17 mouse cellular contexts compared by ENCODE assay signal in the genomic region with DNA sequence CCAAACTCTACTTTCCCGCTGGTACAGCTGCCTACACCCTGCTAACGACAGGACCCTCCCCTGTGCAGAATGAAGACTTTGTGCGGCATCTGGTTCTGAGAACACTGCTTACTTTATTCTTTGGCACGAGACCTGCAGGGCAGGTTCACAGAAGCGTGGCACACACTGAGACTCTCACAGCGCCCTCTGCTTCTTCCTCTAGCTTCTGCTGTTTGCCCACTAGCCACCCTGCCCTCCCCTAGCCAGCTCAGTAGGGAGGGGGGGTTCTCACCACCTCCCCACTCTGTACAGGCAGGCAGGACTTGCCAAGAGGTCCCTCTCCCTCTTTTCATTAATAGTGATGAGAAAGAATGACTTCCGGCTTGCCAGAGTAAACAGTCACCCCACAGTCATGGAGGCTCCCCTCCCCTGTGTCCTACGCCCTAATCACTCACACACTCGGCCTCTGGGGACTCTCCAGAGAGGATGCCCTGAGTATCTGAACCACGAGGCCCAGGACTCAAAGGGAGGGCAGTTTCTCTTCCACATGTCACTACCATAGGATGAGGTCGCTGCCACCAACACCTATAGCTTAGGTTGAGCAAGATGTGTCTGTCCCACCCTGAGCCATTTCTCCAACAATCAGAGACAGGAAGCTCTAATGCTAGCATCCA. TPM values are rescaled to one million over a fixed set of nuclear protein-coding genes. Genes with fewer than 3 reads are reported as not detected.
DNase-seq lines count a peak whose midpoint lies in the region; ATAC-seq lines count a peak whose summit lies in the region.
"Had no signal": no experiment of that assay in that cellular context is flagged by ENCODE, and none has a peak within 500 bp of the region (broad histone marks: within the 10 kb centered on the region; RNA-seq: fewer than 3 reads in every experiment).

No protein-coding gene starts in this region.

- no peak overlapping the region for H3K4me2 ChIP-seq in lung, embryonic 15.5 days
- 0 out of 2 replicates have a peak overlapping the region, but pooled peaks have one; percentile 20 for H3K4me2 ChIP-seq in intestine, embryonic 15.5 days (replicated peaks)
- no peak overlapping the region; the same call in 1 of the 2 replicates for H3K4me2 ChIP-seq in stomach, embryonic 15.5 days
- H3K4me2 ChIP-seq: hindbrain, embryonic 14.5 days had no signal

- no peak overlapping the region for H3K9ac ChIP-seq in lung, embryonic 15.5 days
- H3K9ac ChIP-seq in intestine, embryonic 15.5 days: no peak overlapping the region
- no peak overlapping the region for H3K9ac ChIP-seq in stomach, embryonic 15.5 days
- H3K9ac ChIP-seq: hindbrain, embryonic 14.5 days; liver, embryonic 14.5 days had no signal

- DNase-seq in heart, embryonic 10.5 days (ENCODE audit: low spot score): no peak
- no peak for DNase-seq in heart, postnatal 4 days
- no peak for DNase-seq in lung, adult 18-20 months
- DNase-seq in layer of hippocampus, postnatal 10 days (ENCODE audit: low spot score in 2 of 2): no peak
- DNase-seq: cerebellum, postnatal 25 days; right cerebral cortex, postnatal 4 days; thymus, postnatal 25 days had no signal

- H3K27me3 ChIP-seq in heart, embryonic 10.5 days (ENCODE audit: insufficient read depth, poor library complexity, severe bottlenecking): peaks cover 50% of the 10 kb centered on the region
- peaks cover 29% of the 10 kb centered on the region for H3K27me3 ChIP-seq in lung, embryonic 15.5 days
- 0 out of 2 replicates have a peak, but pooled peaks cover 8% of the 10 kb centered on the region for H3K27me3 ChIP-seq in intestine, embryonic 15.5 days (replicated peaks)
- no peaks in the 10 kb centered on the region for H3K27me3 ChIP-seq in stomach, embryonic 15.5 days (replicated peaks)

- peak; percentile 13; the same call in 1 of the 2 replicates for ATAC-seq in lung, embryonic 15.5 days (ENCODE audit: borderline replicate concordance, extremely low read depth, low FRiP score, low TSS enrichment)
- peak; percentile 11; the same call in 1 of the 2 replicates for ATAC-seq in intestine, embryonic 15.5 days
- ATAC-seq in stomach, embryonic 15.5 days (ENCODE audit: insufficient read depth, low FRiP score, low read depth): peak; percentile 16; the same call in 1 of the 2 replicates
- no peak for ATAC-seq in inflammation-experienced regulatory T-cells, adult 6 months

- peak overlapping the region; percentile 57; the same call in 1 of the 2 replicates for H3K27ac ChIP-seq in heart, embryonic 10.5 days
- no peak overlapping the region for H3K27ac ChIP-seq in lung, embryonic 15.5 days
- H3K27ac ChIP-seq in intestine, embryonic 15.5 days: no peak overlapping the region
- no peak overlapping the region for H3K27ac ChIP-seq in stomach, embryonic 15.5 days
- H3K27ac ChIP-seq: forebrain, embryonic 10.5 days; hindbrain, embryonic 14.5 days; left cerebral cortex, adult 2 months; liver, embryonic 14.5 days had no signal

- H3K4me1 ChIP-seq in heart, embryonic 10.5 days: peaks cover 45% of the 10 kb centered on the region
- peaks cover 25% of the 10 kb centered on the region for H3K4me1 ChIP-seq in lung, embryonic 15.5 days
- H3K4me1 ChIP-seq in intestine, embryonic 15.5 days (replicated peaks): peaks cover 35% of the 10 kb centered on the region
- H3K4me1 ChIP-seq in stomach, embryonic 15.5 days: peaks cover 24% of the 10 kb centered on the region

- 62% methylated on average over 11 of the region's 11 CpGs for WGBS in heart, embryonic 10.5 days
- 32% methylated on average over 11 of the region's 11 CpGs for WGBS in lung, embryonic 15.5 days
- 42% methylated on average over 11 of the region's 11 CpGs for WGBS in intestine, embryonic 15.5 days
- 35% methylated on average over 11 of the region's 11 CpGs for WGBS in stomach, embryonic 15.5 days

- no peak overlapping the region for H3K4me3 ChIP-seq in heart, embryonic 10.5 days
- H3K4me3 ChIP-seq in lung, embryonic 15.5 days: no peak overlapping the region
- H3K4me3 ChIP-seq in intestine, embryonic 15.5 days (replicated peaks): no peak overlapping the region
- no peak overlapping the region for H3K4me3 ChIP-seq in stomach, embryonic 15.5 days (replicated peaks)
- H3K4me3 ChIP-seq: forebrain, embryonic 10.5 days; left cerebral cortex, adult 2 months; megakaryocyte, embryonic 14.5 days had no signal

- no peaks in the 10 kb centered on the region for H3K36me3 ChIP-seq in heart, embryonic 10.5 days
- H3K36me3 ChIP-seq in lung, embryonic 15.5 days: no peaks in the 10 kb centered on the region
- H3K36me3 ChIP-seq in intestine, embryonic 15.5 days: no peaks in the 10 kb centered on the region
- H3K36me3 ChIP-seq in stomach, embryonic 15.5 days: no peaks in the 10 kb centered on the region
- H3K36me3 ChIP-seq: forebrain, embryonic 10.5 days had no signal

- H3K9me3 ChIP-seq in heart, embryonic 10.5 days: no peaks in the 10 kb centered on the region
- no peaks in the 10 kb centered on the region for H3K9me3 ChIP-seq in lung, embryonic 15.5 days
- no peaks in the 10 kb centered on the region for H3K9me3 ChIP-seq in intestine, embryonic 15.5 days
- no peaks in the 10 kb centered on the region for H3K9me3 ChIP-seq in stomach, embryonic 15.5 days
- H3K9me3 ChIP-seq: forebrain, embryonic 10.5 days; megakaryocyte, embryonic 14.5 days had no signal

RNA-seq across cellular contexts. Expression of a gene that starts 6.0 kb away (rescaled TPM):
- polyA plus RNA-seq in heart, embryonic 10.5 days (2016; fragmentation: Nextera tagmentation; extraction: Ambion mirVana): 0.75 and 0.77 TPM in 2 replicates
- total RNA-seq in heart, postnatal 4 days (2021): 1 to 10 TPM; 2.8 to 3.0 TPM
- 0.52 and 0.81 TPM in 2 replicates for polyA plus RNA-seq in lung, embryonic 15.5 days (2015; fragmentation: Nextera tagmentation; extraction: Ambion mirVana)
- 1.5 and 2.2 TPM in 2 replicates for polyA plus RNA-seq in intestine, embryonic 15.5 days (2015; fragmentation: Nextera tagmentation; extraction: Ambion mirVana)
- polyA plus RNA-seq in stomach, embryonic 15.5 days (2015; fragmentation: Nextera tagmentation; extraction: Ambion mirVana): 1.7 and 2.5 TPM in 2 replicates
- total RNA-seq in layer of hippocampus, postnatal 10 days (2021): under 1 TPM in 1 of 2 experiments, not detected in 1; 0.07 TPM
- polyA plus RNA-seq in inflammation-experienced regulatory T-cells, adult 6 months (2017; shearing (Covaris generic)): 1 to 10 TPM in 2 of 3 experiments, under 1 TPM in 1; 0.16 to 2.8 (median 2.1) TPM
- total RNA-seq: monocyte, adult 5-6 weeks had no signal

RNA-seq across cellular contexts. Expression of a gene that starts 59.5 kb away (rescaled TPM):
- polyA plus RNA-seq in heart, embryonic 10.5 days (2016; fragmentation: Nextera tagmentation; extraction: Ambion mirVana): 32.0 and 33.5 TPM in 2 replicates
- total RNA-seq in heart, postnatal 4 days (2021): 10 to 100 TPM; 20.5 to 20.6 TPM
- 41.4 and 45.7 TPM in 2 replicates for polyA plus RNA-seq in lung, embryonic 15.5 days (2015; fragmentation: Nextera tagmentation; extraction: Ambion mirVana)
- 39.3 and 44.4 TPM in 2 replicates for polyA plus RNA-seq in intestine, embryonic 15.5 days (2015; fragmentation: Nextera tagmentation; extraction: Ambion mirVana)
- 41.9 and 44.0 TPM in 2 replicates for polyA plus RNA-seq in stomach, embryonic 15.5 days (2015; fragmentation: Nextera tagmentation; extraction: Ambion mirVana)
- total RNA-seq in layer of hippocampus, postnatal 10 days (2021): 10 to 100 TPM; 20.1 to 22.2 TPM
- polyA plus RNA-seq in inflammation-experienced regulatory T-cells, adult 6 months (2017; shearing (Covaris generic)): 10 to 100 TPM; 18.8 to 32.3 (median 28.5) TPM
